Mouse (Mus musculus) induced T-regulatory cell, adult 2 months (primary cell): ENCODE data around the gene Gm11009.
"Not testable (repeated sequence)": the region's sequence is repeated elsewhere in the genome, so short reads cannot be mapped to it uniquely, and the experiment has no call there.

Experiments used
- DNase-seq: peaks from one replicate; pipeline ENCODE4 v3.0.0-alpha.2; 2012; ENCODE audit warnings: low read depth

Gene Gm11009

DNA sequence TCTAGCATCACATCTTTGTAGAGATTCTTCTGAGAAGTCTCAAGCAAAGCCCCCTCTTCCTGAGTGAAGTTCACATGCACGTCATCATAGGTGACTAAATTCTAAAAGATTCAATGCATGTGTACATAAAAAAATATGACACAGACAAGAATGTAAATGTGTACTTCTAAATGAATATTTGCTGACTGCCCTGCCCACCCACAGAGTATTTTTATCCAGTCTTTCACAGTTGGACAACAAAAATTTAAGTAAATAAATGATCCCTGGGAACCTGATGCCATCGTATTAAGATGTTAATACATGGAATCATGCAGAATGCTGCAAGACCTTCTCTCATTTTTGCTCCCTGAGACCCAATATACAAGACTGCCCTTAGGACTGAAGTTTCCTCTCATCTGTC is at the start of gene Gm11009:
Gm11009 (minus strand) TSS at position 101 of the 400 bp plus-strand sequence.
- DNase-seq = not testable (repeated sequence)
